Comparison of ENCODE assay signal across 8 mouse cellular contexts in genomic region chr16:29734738-29735250, GRCm38 (mm10).
DNase-seq lines count a peak whose midpoint lies in the region; ATAC-seq lines count a peak whose summit lies in the region.

No protein-coding gene starts in this region.

- DNase-seq in left cerebral cortex, postnatal 4 days: peak; percentile 44
- DNase-seq in left cerebral cortex, postnatal 36 days (ENCODE audit: low spot score in 2 of 2): no peak
- no peak for DNase-seq in cerebellum, adult 8-10 months
- DNase-seq in spleen, postnatal 14 days (ENCODE audit: low spot score in 2 of 2): no peak

- no peaks in the 10 kb centered on the region for H3K36me3 ChIP-seq in forebrain, embryonic 12.5 days (replicated peaks)
- no peaks in the 10 kb centered on the region for H3K36me3 ChIP-seq in hindbrain, embryonic 12.5 days
- H3K36me3 ChIP-seq in limb, embryonic 12.5 days: no peaks in the 10 kb centered on the region
- no peaks in the 10 kb centered on the region for H3K36me3 ChIP-seq in midbrain, embryonic 16.5 days (ENCODE audit: control insufficient read depth, insufficient read depth, low read length)

- no peak overlapping the region for H3K9ac ChIP-seq in forebrain, embryonic 12.5 days
- no peak overlapping the region for H3K9ac ChIP-seq in hindbrain, embryonic 12.5 days
- H3K9ac ChIP-seq in limb, embryonic 12.5 days (replicated peaks): 0 out of 2 replicates have a peak overlapping the region, but pooled peaks have one; percentile 5
- no peak overlapping the region for H3K9ac ChIP-seq in midbrain, embryonic 16.5 days (ENCODE audit: low read depth, low read length)

- peaks cover 65% of the 10 kb centered on the region for H3K27me3 ChIP-seq in forebrain, embryonic 12.5 days
- H3K27me3 ChIP-seq in hindbrain, embryonic 12.5 days: peaks cover 91% of the 10 kb centered on the region
- peaks cover 18% of the 10 kb centered on the region for H3K27me3 ChIP-seq in limb, embryonic 12.5 days
- H3K27me3 ChIP-seq in midbrain, embryonic 16.5 days (ENCODE audit: control insufficient read depth, insufficient read depth, low read depth, low read length): peaks cover 54% of the 10 kb centered on the region

- peaks cover 19% of the 10 kb centered on the region for H3K4me1 ChIP-seq in forebrain, embryonic 12.5 days
- peaks cover 21% of the 10 kb centered on the region for H3K4me1 ChIP-seq in hindbrain, embryonic 12.5 days
- peaks cover 48% of the 10 kb centered on the region for H3K4me1 ChIP-seq in limb, embryonic 12.5 days (replicated peaks)
- peaks cover 12% of the 10 kb centered on the region; the same call in 1 of the 2 replicates for H3K4me1 ChIP-seq in midbrain, embryonic 16.5 days (ENCODE audit: control insufficient read depth, insufficient read depth, low read length)

- peak overlapping the region; percentile 41 for H3K4me2 ChIP-seq in forebrain, embryonic 12.5 days
- H3K4me2 ChIP-seq in hindbrain, embryonic 12.5 days (replicated peaks): peak overlapping the region; percentile 27
- H3K4me2 ChIP-seq in limb, embryonic 12.5 days: peak overlapping the region; percentile 46
- no peak overlapping the region for H3K4me2 ChIP-seq in midbrain, embryonic 16.5 days (ENCODE audit: low read length)

- H3K9me3 ChIP-seq in forebrain, embryonic 12.5 days: no peaks in the 10 kb centered on the region
- H3K9me3 ChIP-seq in hindbrain, embryonic 12.5 days (replicated peaks): no peaks in the 10 kb centered on the region
- no peaks in the 10 kb centered on the region for H3K9me3 ChIP-seq in limb, embryonic 12.5 days
- no peaks in the 10 kb centered on the region for H3K9me3 ChIP-seq in midbrain, embryonic 16.5 days (replicated peaks; ENCODE audit: control insufficient read depth, low read length, poor library complexity, severe bottlenecking)

- peak overlapping the region; percentile 65 for H3K27ac ChIP-seq in forebrain, embryonic 12.5 days
- H3K27ac ChIP-seq in hindbrain, embryonic 12.5 days: peak overlapping the region; percentile 52; the same call in 1 of the 2 replicates
- H3K27ac ChIP-seq in limb, embryonic 12.5 days: peak overlapping the region; percentile 84
- H3K27ac ChIP-seq in midbrain, embryonic 16.5 days (ENCODE audit: low read length): no peak overlapping the region

- intact Hi-C loops in left cerebral cortex, postnatal 4 days (cut with DNase I): loop anchor here (2.0 kb wide), 1 partner anchor 332 kb away; no protein-coding TSS in a partner anchor
- intact Hi-C loops in left cerebral cortex, postnatal 36 days (cut with DNase I): loop anchor here (2.0 to 5.0 kb wide), 2 partner anchors 78 to 332 kb away; no protein-coding TSS in a partner anchor

- no peak overlapping the region for H3K4me3 ChIP-seq in forebrain, embryonic 12.5 days (replicated peaks)
- no peak overlapping the region for H3K4me3 ChIP-seq in hindbrain, embryonic 12.5 days
- H3K4me3 ChIP-seq in limb, embryonic 12.5 days (replicated peaks): peak overlapping the region; percentile 9; the same call in 1 of the 2 replicates
- H3K4me3 ChIP-seq in midbrain, embryonic 16.5 days (ENCODE audit: low read depth, low read length): no peak overlapping the region

- peak; percentile 62 for ATAC-seq in forebrain, embryonic 12.5 days (ENCODE audit: low FRiP score)
- ATAC-seq in hindbrain, embryonic 12.5 days (ENCODE audit: low FRiP score): peak; percentile 81
- ATAC-seq in limb, embryonic 12.5 days (ENCODE audit: insufficient number of reproducible peaks, insufficient read depth, low FRiP score, low TSS enrichment, low read depth): peak; percentile 74
- peak; percentile 69 for ATAC-seq in midbrain, embryonic 16.5 days

- 7% methylated on average over 11 of the region's 12 CpGs for WGBS in forebrain, embryonic 12.5 days
- WGBS in hindbrain, embryonic 12.5 days: 10% methylated on average over 12 of the region's 12 CpGs
- WGBS in limb, embryonic 12.5 days: 0% methylated on average over 10 of the region's 12 CpGs
- 9% methylated on average over 12 of the region's 12 CpGs for WGBS in midbrain, embryonic 16.5 days
